Mouse (Mus musculus): ENCODE results near the gene Ncf2.

- TF ChIP-seq EP300 (optimal IDR thresholded peaks at IDR 0.05) (no peak), CTCF (IDR thresholded peaks at IDR 0.05; ENCODE audit: low read depth) (peak; percentile 74)
Measured at GRCm38 (mm10) chr1:152815265-152815701, 15.3 kb downstream of the Ncf2 start.
